ENCODE assay signal across 13 mouse cellular contexts in the genomic region with DNA sequence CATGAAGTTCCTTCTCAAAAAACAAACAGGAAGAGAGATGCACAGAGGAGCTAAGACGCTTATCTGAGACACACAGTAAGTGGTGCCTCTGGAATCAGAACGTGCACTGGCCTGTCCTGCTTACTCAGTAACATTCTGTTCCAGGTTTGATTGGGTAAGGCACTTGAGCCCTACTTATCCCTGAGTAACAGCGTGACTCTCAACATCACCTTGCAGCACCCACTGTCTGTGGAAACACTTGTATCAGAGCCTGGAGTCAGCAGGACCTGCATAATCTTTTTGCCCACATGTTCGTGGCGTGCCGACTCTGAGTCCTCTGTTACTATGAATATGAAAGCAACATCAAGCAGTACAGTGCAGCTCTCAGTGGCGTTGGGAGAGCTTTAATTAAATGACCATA.
DNase-seq lines count a peak whose midpoint lies in the region; ATAC-seq and TF ChIP-seq lines count a peak whose summit lies in the region.
"Had no signal": no experiment of that assay in that cellular context is flagged by ENCODE, and none has a peak within 500 bp of the region (broad histone marks: within the 10 kb centered on the region; RNA-seq: fewer than 3 reads in every experiment).

No protein-coding gene starts in this region.

- H3K4me1 ChIP-seq in heart, embryonic 12.5 days (replicated peaks): 0 out of 2 replicates have a peak, but pooled peaks cover 3% of the 10 kb centered on the region
- H3K4me1 ChIP-seq in liver, postnatal 0 days (ENCODE audit: insufficient read depth): peaks cover 38% of the 10 kb centered on the region
- no peaks in the 10 kb centered on the region for H3K4me1 ChIP-seq in hindbrain, embryonic 11.5 days (replicated peaks; ENCODE audit: control insufficient read depth, insufficient read depth, low read length)
- H3K4me1 ChIP-seq in midbrain, embryonic 14.5 days (ENCODE audit: control insufficient read depth, insufficient read depth, low read length): no peaks in the 10 kb centered on the region
- H3K4me1 ChIP-seq: hindbrain, embryonic 15.5 days; midbrain, embryonic 15.5 days had no signal

- H3K9ac ChIP-seq in heart, embryonic 12.5 days: no peak overlapping the region
- no peak overlapping the region for H3K9ac ChIP-seq in liver, postnatal 0 days (replicated peaks)
- H3K9ac ChIP-seq in hindbrain, embryonic 11.5 days (ENCODE audit: low read depth, low read length): no peak overlapping the region
- no peak overlapping the region for H3K9ac ChIP-seq in midbrain, embryonic 14.5 days (replicated peaks; ENCODE audit: low read length)
- H3K9ac ChIP-seq: forebrain, embryonic 15.5 days; hindbrain, embryonic 15.5 days; midbrain, embryonic 15.5 days had no signal

- DNase-seq in heart, adult 9 months (ENCODE audit: low spot score in 2 of 2): no peak
- DNase-seq in liver, postnatal 0 days: peak; percentile 67
- DNase-seq in spleen, postnatal 10 days (ENCODE audit: low spot score in 2 of 2): peak; percentile 49 to 75
- DNase-seq in hindbrain, embryonic 11.5 days (ENCODE audit: low spot score): no peak
- DNase-seq in midbrain, embryonic 14.5 days: no peak
- no peak for DNase-seq in gastrocnemius, postnatal 4 days (ENCODE audit: low spot score in 2 of 2)
- DNase-seq: gastrocnemius, postnatal 25 days; kidney, postnatal 25 days had no signal

- peak; percentile 100 for TF ChIP-seq EP300 in liver, postnatal 0 days (IDR thresholded peaks at IDR 0.05; ENCODE audit: low read depth)

- WGBS in heart, embryonic 12.5 days: 56% methylated on average over 7 of the region's 7 CpGs
- 37% methylated on average over 7 of the region's 7 CpGs for WGBS in liver, postnatal 0 days (ENCODE audit: insufficient replicate concordance)
- WGBS in hindbrain, embryonic 11.5 days: 71% methylated on average over 7 of the region's 7 CpGs
- WGBS in midbrain, embryonic 14.5 days: 73% methylated on average over 7 of the region's 7 CpGs

- H3K36me3 ChIP-seq in heart, embryonic 12.5 days: no peaks in the 10 kb centered on the region
- H3K36me3 ChIP-seq in liver, postnatal 0 days (replicated peaks; ENCODE audit: insufficient read depth, low read length): no peaks in the 10 kb centered on the region
- no peaks in the 10 kb centered on the region for H3K36me3 ChIP-seq in hindbrain, embryonic 11.5 days (ENCODE audit: control insufficient read depth, insufficient read depth, low read length)
- no peaks in the 10 kb centered on the region for H3K36me3 ChIP-seq in midbrain, embryonic 14.5 days (ENCODE audit: control insufficient read depth, insufficient read depth, low read length)
- H3K36me3 ChIP-seq: forebrain, embryonic 15.5 days; hindbrain, embryonic 15.5 days; midbrain, embryonic 15.5 days had no signal

- no peak overlapping the region for H3K4me3 ChIP-seq in heart, embryonic 12.5 days
- 0 out of 2 replicates have a peak overlapping the region, but pooled peaks have one; percentile 17 for H3K4me3 ChIP-seq in liver, postnatal 0 days (ENCODE audit: low read depth, low read length)
- no peak overlapping the region for H3K4me3 ChIP-seq in hindbrain, embryonic 11.5 days (ENCODE audit: low read depth, low read length)
- H3K4me3 ChIP-seq in midbrain, embryonic 14.5 days (replicated peaks; ENCODE audit: low read depth, low read length): no peak overlapping the region
- H3K4me3 ChIP-seq: forebrain, embryonic 15.5 days; hindbrain, embryonic 15.5 days; midbrain, embryonic 15.5 days had no signal

- peak; percentile 91 for ATAC-seq in heart, embryonic 12.5 days (ENCODE audit: insufficient number of reproducible peaks, low FRiP score)
- ATAC-seq in common myeloid progenitor, adult 5-6 weeks (replicated peaks; ENCODE audit: low read depth, poor library complexity, severe bottlenecking): peak; percentile 65
- ATAC-seq in liver, postnatal 0 days: peak; percentile 94
- no peak for ATAC-seq in hindbrain, embryonic 11.5 days (ENCODE audit: low FRiP score)
- no peak for ATAC-seq in midbrain, embryonic 14.5 days (ENCODE audit: low FRiP score, low TSS enrichment)
- ATAC-seq: forebrain, embryonic 15.5 days; midbrain, embryonic 15.5 days had no signal

- no peaks in the 10 kb centered on the region for H3K9me3 ChIP-seq in heart, embryonic 12.5 days (replicated peaks)
- H3K9me3 ChIP-seq in liver, postnatal 0 days (ENCODE audit: low read length): no peaks in the 10 kb centered on the region
- no peaks in the 10 kb centered on the region for H3K9me3 ChIP-seq in hindbrain, embryonic 11.5 days (ENCODE audit: control insufficient read depth, low read length)
- no peaks in the 10 kb centered on the region for H3K9me3 ChIP-seq in midbrain, embryonic 14.5 days (ENCODE audit: control insufficient read depth, low read length)
- H3K9me3 ChIP-seq: forebrain, embryonic 15.5 days; hindbrain, embryonic 15.5 days; midbrain, embryonic 15.5 days had no signal

- no peak overlapping the region for H3K4me2 ChIP-seq in heart, embryonic 12.5 days
- peak overlapping the region; percentile 60 for H3K4me2 ChIP-seq in liver, postnatal 0 days (ENCODE audit: low read depth, low read length)
- H3K4me2 ChIP-seq in hindbrain, embryonic 11.5 days (replicated peaks; ENCODE audit: low read depth, low read length): no peak overlapping the region
- H3K4me2 ChIP-seq in midbrain, embryonic 14.5 days (ENCODE audit: low read length): no peak overlapping the region
- H3K4me2 ChIP-seq: forebrain, embryonic 15.5 days; hindbrain, embryonic 15.5 days; midbrain, embryonic 15.5 days had no signal

- no peak overlapping the region; the same call in 1 of the 2 replicates for H3K27ac ChIP-seq in heart, embryonic 12.5 days (ENCODE audit: poor library complexity, severe bottlenecking)
- peak overlapping the region; percentile 97 for H3K27ac ChIP-seq in liver, postnatal 0 days (ENCODE audit: low read depth)
- H3K27ac ChIP-seq in hindbrain, embryonic 11.5 days (ENCODE audit: low read depth, low read length): no peak overlapping the region
- no peak overlapping the region for H3K27ac ChIP-seq in midbrain, embryonic 14.5 days (replicated peaks; ENCODE audit: low read depth, low read length)
- H3K27ac ChIP-seq: forebrain, embryonic 15.5 days; hindbrain, embryonic 15.5 days; midbrain, embryonic 15.5 days had no signal

- H3K27me3 ChIP-seq in heart, embryonic 12.5 days (replicated peaks): no peaks in the 10 kb centered on the region
- no peaks in the 10 kb centered on the region for H3K27me3 ChIP-seq in liver, postnatal 0 days (ENCODE audit: insufficient read depth, low read length)
- no peaks in the 10 kb centered on the region for H3K27me3 ChIP-seq in hindbrain, embryonic 11.5 days (ENCODE audit: control insufficient read depth, insufficient read depth, low read length)
- H3K27me3 ChIP-seq in midbrain, embryonic 14.5 days (ENCODE audit: control insufficient read depth, insufficient read depth, low read length): no peaks in the 10 kb centered on the region
- H3K27me3 ChIP-seq: forebrain, embryonic 15.5 days; hindbrain, embryonic 15.5 days; midbrain, embryonic 15.5 days had no signal

- TF ChIP-seq CTCF in liver, postnatal 0 days (IDR thresholded peaks at IDR 0.05; ENCODE audit: low read depth): no peak

Comparison
In these comparisons a context has a peak if more than half of its experiments do, and no peak if none do; other contexts are left out.
1. ATAC-seq: peak in heart, embryonic 12.5 days (single experiment), common myeloid progenitor, adult 5-6 weeks (single experiment) and liver, postnatal 0 days (single experiment); none in hindbrain, embryonic 11.5 days (single experiment) and midbrain, embryonic 14.5 days (single experiment).
2. DNase-seq: peak in liver, postnatal 0 days (single experiment) and spleen, postnatal 10 days (2 of 2); none in heart, adult 9 months (0 of 2), hindbrain, embryonic 11.5 days (single experiment), midbrain, embryonic 14.5 days (single experiment) and gastrocnemius, postnatal 4 days (0 of 2).